Mouse (Mus musculus) lung, postnatal 0 days (tissue): ENCODE data around the gene Cux1.

ENCODE experiments used
- CTCF ChIP-seq: IDR thresholded peaks from 2 replicates; pipeline ENCODE4 v1.5.1; 2016; ENCODE audit warnings: antibody characterized with exemption, mild to moderate bottlenecking
- EP300 ChIP-seq: IDR thresholded peaks from 2 replicates; pipeline ENCODE4 v1.6.1; 2016; ENCODE audit warnings: antibody characterized with exemption, mild to moderate bottlenecking, control low read depth

GRCm38 (mm10) chr5:136464128-136464527 lies 103.2 kb downstream of the Cux1 start:
- no peak for TF ChIP-seq CTCF
- no peak for TF ChIP-seq EP300
